Mouse (Mus musculus): ENCODE data around the gene Casp9. TPM values are rescaled to one million over a fixed set of nuclear protein-coding genes. Genes with fewer than 3 reads are reported as not detected.

Casp9 gene
- polyA plus RNA-seq, 2 experiments from 2014 or later: 6.9 to 7.4 TPM

DNA sequence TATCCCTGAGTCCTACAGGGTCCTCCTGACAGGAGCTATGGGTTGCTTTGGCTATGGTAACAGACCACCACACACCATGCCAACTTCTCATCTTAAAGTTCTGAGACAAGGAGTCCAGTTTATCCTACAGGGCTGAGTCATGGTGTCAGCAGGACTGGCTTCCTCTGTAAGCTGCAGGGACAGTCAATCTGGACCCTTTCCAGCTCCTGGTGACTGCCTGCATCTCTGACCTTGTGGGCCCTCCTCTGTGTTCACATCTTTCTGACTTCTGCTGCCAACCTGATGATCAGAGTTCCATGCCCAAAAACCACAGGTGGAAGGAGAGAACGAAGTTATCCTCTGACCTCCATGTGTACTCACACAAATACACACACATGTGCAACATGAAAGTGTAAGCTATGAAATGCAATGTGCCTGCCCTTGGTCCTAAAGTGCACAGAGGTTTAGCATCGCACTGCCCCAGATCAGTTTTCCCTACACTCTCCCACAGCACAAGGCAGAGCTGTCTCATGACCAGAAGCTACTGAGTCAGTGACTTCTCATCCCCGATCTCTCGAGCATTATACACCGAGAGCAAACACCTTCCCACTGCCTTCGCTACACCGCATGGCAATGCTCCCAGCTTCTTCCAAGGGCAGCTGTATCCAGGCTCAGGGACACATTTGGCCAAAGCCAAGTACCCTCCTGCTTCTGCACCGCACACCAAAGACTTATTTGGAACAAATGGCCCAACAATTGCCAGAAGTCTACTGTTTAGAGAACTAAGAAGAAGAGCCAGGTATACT lies 12.0 kb upstream of the Casp9 start:
- no peak for ATAC-seq

DNA sequence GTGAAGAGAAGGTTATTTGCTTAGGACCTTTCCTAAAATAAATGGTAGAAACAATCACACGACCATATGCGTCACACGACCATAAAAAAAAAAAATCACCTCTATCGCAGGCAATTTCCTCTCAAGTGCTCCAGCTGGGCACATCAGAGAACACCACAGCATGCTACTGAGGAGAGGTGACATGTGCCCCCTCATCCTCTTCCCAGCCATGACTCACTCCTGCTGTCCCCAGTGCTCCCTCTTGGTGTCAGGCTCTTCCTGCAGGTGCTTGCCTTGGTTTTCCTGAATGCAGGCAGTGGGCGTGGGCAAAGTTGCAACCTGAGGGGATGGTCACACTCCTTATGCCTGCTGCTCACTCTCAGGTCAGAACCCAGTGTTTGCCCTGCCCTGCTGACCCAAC lies 8.6 kb upstream of the Casp9 start:
- no peak for ATAC-seq

DNA sequence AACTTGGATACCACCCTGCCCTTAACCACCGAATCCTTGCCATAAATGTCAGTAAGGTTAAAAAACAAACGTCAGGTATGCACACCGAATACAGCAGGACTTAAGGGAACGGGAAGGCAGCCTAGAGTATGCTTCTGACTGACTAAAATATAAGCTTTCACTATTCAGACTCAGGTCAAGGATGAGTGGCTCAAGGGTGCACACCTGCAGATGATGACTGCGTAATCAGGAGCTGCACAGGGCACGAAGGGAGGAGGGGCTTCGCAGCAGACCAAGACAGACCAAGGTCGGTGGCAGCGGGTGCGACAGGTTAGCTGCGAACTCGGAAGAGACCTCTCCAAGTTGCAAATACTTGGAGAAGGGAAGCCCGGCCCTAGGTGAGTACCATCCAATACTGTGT lies 7.3 kb upstream of the Casp9 start:
- ATAC-seq: no peak

DNA sequence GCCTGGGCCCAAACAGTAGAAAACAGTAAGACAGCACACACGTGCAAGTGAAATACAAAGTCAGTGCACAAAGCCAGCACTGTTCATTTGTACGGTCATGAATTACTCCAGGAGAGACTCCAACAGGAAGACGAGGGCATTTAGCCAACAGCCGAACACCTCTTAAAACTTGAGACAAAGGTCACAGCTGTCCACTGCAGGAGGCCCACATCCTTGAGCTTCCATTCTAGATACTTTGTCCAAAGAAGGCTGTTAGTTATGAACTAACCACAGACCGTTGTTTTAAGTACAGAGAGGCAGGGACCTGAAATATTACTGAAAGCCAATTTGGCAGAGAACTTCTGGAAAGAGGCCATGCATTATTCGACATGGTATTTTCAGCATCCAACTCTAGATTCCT lies 6.4 kb upstream of the Casp9 start:
- no peak for ATAC-seq

DNA sequence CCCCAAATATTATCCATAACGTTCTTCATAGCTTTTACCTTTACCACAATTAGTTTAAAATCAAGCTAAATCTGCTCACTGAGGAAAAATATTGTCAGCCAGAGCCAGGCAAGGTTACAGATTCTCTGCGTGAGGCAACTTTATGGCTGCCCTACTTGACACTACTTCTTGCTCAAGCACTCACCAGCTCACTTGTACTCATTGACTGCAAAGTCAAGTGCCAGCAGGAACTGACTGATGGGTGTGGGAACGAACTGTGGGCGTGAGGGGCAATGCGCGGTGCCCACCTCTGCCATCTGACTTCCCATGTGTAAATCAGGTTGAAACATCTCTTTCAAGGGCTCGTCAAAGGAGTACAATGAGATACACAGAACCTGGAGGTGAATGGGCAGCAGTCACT lies 6.0 kb upstream of the Casp9 start:
- ATAC-seq: no peak

DNA sequence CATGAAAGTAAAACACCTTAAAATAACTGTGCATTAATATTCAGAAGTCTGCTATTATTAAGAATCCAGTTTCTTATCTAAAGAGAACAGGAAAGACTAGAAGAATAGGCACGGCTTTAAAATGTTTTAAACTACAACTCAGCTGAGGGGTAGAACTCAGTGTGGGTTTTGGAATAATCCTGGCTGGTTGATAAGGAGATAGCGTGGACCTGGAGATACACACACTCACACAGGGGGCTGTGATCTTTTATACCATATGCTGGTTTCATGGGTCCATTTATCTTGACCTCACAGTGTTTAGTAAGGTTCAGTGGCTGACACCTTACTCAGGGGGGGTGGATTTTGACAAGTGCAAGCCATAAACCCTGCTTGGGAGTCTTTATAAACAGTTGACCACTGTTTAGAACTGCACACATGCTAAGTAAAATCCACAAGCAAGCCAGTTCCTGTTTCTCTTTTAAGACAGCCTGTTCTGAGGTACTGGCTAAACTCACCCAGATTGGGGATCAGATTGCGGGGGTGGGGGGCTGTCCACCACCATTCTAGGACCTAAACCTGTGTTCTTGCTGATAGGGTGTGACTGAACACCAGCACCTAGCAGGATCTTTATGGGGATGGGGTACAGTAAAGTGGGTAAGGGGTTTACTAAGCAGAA lies 3.7 kb upstream of the Casp9 start:
- no peak for ATAC-seq

DNA sequence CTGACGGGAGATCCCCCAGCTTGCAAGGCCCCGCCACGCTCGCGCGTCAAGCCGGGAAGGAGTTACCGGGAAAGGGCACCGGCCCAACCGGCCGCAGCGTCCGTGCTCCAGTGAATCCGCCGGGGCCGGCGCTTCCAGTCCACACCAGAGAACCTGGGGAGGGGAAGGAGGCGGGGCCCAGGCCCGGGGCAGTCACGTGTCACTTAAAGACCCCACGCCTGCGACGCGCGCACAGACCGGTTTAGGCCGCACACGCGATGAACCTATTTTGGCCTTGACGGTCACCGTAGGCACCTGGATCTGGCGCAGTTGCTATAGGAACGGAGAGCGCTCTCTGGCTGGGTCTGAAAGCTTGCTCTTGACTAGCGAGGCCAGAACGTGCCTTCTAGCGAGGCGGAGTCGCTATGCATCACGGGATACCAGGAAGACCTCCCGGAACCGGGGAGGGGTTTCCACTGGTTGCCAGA lies 2.9 kb upstream of the Casp9 start, which contains the start of gene Dnajc16:
Dnajc16 (minus strand) TSS at position 408 of the 467 bp plus-strand sequence.
- ATAC-seq: peak; percentile 83

DNA sequence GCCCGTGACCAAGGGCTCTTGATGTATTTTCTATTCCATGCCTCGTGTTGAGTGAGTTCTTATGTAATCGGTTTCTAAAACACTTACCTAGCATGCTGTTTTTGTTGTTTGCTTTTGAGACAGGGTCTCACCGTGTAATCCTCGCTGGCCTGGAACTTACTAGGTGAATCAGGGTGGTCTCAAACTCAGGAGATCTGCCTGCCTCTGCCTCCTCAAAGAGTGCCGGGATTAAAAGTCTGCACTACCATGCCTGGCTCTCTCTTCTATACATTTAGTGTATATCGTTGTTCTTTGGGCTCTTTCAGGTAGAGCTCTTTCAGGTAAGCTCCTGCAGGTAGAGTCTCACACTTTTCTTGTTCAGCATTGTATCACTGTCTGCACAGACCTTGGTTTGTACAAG lies 1.9 kb upstream of the Casp9 start:
- ATAC-seq: no peak

DNA sequence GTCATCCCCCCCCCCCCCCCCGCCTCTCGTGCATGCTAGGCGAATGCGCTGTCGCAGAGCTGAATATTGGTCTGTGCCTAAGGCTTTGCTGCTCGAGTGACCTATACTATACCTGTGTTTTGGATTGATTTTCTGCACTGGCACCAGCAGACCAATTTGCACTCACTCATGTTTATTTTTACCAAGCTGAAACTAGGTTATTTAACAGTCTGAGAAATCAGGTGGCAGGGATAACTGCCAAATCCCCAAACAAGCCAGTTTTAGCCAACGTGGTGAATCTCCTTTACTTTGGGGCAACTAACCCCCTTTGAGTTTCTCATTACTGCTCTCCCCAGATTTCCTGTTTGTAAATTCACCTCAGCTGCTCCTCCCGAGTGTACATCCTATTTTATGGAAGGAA lies 1.5 kb upstream of the Casp9 start:
- ATAC-seq: no peak

DNA sequence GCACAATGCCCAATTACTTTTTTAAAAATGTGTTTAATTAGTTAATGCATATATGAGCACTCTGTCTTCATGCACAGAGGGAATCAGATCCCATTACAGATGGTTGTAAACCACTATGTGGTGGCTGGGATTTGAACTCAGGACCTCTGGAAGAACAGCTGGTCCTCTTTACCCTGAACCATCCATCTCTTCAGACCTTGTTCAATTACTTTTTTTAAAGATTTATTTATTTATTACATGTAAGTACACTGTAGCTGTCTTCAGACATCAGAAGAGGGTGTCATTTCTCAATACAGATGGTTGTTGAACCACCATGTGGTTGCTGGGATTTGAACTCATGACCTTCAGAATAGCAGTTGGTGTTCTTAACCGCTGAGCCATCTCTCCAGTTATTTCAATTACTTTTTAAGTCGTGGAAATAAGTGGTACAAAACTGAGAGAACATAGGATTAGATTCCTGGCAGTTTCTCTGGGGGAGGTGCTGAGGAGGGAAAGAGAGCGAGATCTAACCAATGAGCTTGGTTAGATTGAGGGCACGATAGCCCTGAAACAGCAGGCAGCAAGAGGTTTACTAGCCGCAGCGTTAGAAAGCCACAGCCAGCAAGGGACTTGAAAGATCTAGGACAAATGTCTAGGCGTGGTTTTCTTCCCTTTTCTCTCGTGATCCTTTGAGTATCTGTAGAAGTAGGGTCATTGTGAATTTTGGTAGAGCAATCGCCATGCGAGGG lies 694 bp upstream of the Casp9 start:
- ATAC-seq: no peak

DNA sequence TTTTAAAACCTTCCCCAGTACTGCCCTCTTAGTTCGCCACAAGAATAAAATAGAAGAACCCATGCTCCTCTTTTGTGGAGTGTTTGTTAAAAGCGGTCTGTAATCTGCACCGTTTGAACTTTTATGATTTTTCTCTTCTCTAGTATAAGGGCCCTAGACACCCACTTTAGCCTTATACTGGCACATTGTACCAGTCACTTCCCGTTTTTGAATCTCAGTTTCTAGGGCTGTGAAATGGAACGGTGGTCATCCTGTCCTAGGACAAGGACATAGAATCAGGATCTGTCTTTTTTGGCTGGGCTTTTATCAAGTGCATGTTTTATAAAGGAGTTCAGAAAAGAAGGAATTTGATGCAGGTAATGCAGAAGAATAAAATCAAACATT lies 732 bp downstream of the Casp9 start:
- ATAC-seq: no peak

DNA sequence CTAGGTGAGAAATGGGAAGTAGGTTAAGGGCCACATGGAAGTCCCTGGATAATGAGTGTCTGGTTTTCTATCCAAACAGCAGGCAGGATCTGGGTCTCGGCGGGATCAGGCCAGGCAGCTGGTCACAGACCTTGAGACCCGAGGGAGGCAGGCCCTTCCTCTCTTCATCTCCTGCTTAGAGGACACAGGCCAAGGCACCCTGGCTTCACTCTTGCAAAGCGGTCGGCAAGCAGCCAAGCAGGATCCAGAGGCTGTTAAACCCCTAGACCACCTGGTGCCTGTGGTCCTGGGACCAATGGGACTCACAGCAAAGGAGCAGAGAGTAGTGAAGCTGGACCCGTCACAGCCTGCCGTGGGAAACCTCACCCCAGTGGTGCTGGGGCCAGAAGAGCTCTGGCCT lies 2.9 kb downstream of the Casp9 start:
- no peak for ATAC-seq

DNA sequence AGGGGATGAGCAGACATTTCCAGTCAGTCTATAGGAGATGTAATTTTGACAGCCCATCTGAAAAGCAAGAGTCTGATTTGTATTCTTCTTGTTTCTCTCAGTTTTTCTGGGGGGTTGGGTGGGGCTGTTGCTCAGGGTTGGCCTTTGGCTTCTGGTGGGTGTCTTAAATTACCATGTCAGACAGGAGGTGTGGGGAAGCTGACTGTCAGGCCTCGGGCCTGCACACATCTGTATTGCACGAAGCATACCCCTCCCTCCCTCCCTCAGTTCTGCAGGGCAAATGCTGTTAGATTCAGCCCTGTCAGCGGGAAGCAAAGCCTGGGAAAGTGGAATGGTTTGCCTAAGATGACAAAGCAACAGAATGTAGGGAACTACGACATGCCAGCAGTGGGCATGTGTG lies 3.5 kb downstream of the Casp9 start:
- no peak for ATAC-seq

DNA sequence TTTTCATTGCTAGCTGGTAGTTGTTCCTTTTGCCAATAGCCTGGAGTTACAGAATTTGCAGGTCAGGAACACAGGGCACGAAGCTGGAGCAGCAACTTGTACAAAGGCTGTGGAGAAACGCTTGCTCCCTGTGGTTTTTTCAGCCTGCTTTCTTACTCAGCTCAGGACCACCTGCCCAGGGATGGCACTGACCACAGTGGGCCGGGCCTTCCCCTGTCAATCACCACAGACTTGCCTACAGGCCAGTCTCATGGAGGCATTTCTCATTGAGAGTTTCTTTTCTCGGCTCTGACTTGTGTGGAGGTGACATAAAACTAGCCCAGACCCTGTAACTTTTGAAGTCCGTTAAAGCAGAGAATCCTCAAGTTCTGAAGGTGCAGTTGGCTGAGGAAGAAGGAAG lies 4.1 kb downstream of the Casp9 start:
- no peak for ATAC-seq

DNA sequence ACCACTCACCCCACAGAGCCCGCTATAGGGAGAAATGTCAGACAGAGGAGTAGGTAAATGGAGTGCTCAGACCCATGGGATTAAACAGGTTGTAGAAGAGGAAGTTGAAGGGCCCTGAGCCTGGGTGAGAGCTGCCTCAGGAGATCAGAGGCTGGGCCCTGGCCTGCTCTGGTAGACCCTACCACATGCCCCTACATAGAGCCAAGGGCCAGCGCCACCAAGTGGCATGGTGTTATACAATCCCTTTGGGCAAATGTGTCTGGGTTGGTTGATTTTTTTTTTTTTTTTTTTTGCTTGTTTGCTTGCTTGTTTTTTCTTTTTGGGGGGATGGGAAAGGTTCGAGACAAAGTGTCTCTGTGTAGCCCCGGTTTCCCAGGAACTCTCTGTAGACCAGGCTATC lies 10.7 kb downstream of the Casp9 start:
- ATAC-seq: no peak

DNA sequence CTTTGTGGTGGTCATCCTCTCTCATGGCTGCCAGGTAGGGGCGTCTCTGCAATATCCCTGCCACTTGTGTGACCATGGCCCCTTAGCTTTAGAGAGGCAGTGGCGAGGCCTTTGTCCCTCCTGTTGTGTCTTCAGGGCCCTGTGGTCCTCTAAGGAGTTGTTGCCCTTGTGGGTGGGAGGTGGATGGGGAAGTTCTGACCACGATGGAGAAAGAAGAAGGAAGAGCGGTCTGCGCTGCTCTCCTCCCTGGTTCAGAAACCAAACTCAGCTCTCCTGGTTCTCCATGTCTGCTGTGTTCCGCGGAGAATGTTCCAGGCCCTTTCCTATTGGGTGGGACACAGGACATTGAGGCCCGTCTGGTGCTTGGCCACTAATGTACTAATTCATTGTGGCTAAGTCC lies 12.5 kb downstream of the Casp9 start:
- no peak for ATAC-seq

DNA sequence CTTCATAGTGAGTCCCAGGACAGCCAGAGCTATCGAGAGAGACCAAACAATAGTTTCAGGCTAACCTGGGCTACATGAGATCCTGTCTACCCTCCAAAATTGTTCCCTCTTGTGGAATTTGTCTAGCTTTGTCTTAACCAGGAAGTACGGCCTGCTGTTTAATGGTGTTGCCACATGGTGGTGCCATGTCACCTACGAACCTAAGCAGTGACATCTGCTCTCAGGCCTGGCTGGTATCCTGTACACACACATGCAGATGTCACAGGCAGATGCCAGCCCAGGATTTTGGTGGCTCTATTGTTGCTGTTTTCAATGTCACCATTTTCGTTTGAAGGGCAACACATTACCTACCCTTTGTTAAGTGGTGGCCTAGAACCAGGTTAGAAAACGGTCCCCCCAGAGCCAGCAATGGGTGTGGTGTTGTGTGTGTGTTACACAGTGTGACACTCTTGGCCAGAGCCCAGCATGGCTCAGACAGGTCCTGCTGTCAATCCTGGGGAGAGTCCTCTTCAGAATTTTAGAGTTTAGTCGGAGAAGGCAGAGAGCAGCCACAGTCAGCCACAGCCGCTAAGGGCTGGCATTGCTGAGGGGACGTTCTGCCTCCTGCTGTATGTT lies 16.5 kb downstream of the Casp9 start:
- peak; percentile 66 for ATAC-seq

DNA sequence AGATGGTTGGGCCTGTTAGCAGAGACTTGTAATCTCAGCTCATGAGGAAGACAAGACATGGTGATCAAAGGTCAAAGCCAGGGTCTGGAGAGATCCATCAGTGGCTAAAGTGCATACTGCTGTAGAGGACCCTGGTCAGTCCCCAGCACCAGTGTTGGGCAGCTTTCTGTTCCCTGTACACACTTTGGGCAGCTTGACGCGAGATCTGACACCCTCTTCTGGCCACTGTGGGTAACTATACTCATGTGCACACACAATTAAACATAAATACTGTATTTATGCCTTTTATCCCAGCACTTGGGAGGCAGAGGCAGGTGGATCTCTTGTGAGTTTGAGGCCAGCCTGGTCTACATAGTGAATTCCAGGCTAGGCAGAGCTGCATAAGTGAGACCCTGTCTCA lies 17.6 kb downstream of the Casp9 start:
- no peak for ATAC-seq

DNA sequence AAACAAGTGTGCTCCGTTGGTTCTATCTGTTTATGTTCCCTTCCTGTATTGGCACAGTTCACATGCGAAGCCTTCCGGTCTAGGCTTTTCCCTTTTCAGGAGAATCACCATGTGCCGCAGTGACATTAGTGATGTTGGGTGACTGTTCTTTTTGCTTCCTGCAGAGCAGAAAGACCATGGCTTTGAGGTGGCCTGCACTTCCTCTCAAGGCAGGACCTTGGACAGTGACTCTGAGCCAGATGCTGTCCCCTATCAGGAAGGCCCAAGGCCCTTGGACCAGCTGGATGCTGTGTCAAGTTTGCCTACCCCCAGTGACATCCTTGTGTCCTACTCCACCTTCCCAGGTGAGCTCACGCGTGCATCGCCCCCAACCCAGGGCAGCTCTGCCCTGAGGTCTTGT lies 18.0 kb downstream of the Casp9 start:
- ATAC-seq: no peak

DNA sequence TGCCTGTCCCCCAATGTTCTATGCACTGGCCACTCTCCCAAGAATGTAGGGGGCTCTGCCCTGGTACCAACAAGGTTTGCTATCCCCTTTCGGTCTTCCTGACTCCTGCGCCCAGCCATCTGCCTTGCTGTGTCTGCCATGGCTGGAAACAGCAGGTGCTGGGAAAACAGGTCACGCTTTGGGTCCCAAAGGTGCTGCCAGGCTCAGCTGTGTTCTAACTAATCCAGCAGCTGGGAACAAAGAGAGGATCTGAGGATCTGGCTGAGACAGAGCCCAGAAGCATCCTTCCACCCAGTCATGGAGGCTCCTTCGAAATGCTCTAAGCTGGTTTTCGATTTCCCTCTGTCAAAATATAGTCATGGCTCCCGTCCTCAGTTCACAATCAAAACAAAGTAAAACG lies 22.9 kb downstream of the Casp9 start:
- ATAC-seq: no peak

DNA sequence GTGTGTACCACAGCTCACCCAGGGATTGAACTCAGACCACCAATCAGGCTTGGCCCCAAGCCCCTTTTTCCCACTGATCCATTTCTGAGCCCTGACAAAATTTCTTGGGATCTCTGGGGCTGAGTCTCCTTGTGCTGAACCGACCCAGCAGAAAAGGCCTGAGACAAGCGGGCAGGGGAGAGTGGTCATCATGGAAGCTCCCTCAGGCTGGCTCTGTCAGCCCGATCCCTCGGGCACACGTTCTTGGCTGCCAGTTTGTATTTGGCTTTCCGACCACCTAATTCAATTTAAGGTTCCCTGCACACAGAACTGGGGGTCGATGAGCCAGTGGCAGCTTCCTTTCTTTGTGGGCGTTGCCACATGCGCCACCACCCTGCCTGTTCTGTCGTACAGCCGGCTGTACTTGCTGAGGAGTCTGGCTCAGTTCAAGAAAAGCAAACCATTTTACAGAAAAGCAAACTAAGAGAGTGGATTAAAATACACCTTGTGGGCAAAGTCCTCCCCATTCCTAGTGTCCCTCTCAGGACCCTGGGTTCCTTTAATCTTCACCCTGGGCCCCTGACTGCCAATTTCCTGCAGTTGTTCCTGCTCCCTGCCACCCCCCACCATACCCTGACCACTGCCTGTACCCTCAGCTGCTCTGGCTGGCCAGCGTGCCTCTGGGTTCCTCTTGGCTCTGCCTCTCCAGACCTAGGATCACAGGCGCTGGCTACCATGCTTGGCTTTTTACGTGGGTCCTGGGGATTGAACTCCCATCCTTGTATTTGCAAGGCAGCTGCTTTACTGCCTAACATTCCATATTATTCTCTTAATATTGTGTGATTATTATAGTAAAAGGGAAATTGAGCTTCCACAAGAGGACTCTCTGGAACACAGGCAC lies 23.6 kb downstream of the Casp9 start:
- ATAC-seq: no peak

DNA sequence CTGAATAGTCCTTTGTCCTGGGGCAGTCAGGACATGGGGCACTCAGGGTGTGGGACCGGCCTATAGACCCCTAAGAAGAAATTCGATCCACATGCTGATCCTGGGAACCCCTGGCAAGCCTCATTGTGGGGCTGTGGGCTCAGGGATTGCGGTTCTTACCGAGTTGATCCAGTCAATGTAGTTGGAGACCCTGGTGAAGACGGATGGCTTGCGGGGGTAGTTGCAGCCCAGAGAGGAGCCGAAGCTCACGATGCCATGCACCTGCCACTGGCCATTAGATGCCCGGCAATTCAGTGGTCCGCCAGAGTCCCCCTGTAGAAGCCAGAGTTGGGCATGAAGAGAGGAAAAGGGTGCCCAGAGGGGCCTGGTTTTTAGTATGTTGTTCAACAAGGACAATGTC lies 24.3 kb downstream of the Casp9 start:
- ATAC-seq: no peak
